Mouse (Mus musculus): ENCODE measurements around the gene Fam216a. TPM values are rescaled to one million over a fixed set of nuclear protein-coding genes. Genes with fewer than 3 reads are reported as not detected.

Fam216a gene
- polyA plus RNA-seq, 1 experiment from 2014 or later = 52.1 TPM

GRCm38 (mm10) chr5:122377101-122377833 is 5.1 kb upstream of the Fam216a start:
- Histone ChIP-seq H3K4me1 (replicated peaks; ENCODE audit: control insufficient read depth, insufficient read depth, low read length) (peaks cover 9% of the 10 kb centered on the region), H3K4me3 (ENCODE audit: low read depth, low read length) (no peak overlapping the region), H3K9ac (ENCODE audit: low read depth, low read length) (no peak overlapping the region), H3K9me3 (ENCODE audit: control insufficient read depth, low read length) (no peaks in the 10 kb centered on the region), H3K27ac (ENCODE audit: low read depth, low read length) (no peak overlapping the region), H3K36me3 (ENCODE audit: control insufficient read depth, insufficient read depth, low read length) (peaks cover 31% of the 10 kb centered on the region), H3K27me3 (replicated peaks; ENCODE audit: control insufficient read depth, insufficient read depth, low read length) (no peaks in the 10 kb centered on the region), H3K4me2 (no peak overlapping the region)
- WGBS = 83% methylated on average over 4 of the region's 4 CpGs
- DNase-seq (ENCODE audit: low spot score) (peak; percentile 15), ATAC-seq (replicated peaks; ENCODE audit: low FRiP score) (no peak)

GRCm38 (mm10) chr5:122372878-122373277 is 714 bp upstream of the Fam216a start:
- Histone ChIP-seq H3K4me3 (ENCODE audit: low read depth, low read length) (peak overlapping the region; percentile 89), H3K36me3 (ENCODE audit: control insufficient read depth, insufficient read depth, low read length) (peaks cover 7% of the 10 kb centered on the region; the same call in 1 of the 2 replicates), H3K27ac (ENCODE audit: low read depth, low read length) (peak overlapping the region; percentile 85), H3K9me3 (ENCODE audit: control insufficient read depth, low read length) (no peaks in the 10 kb centered on the region), H3K4me2 (peak overlapping the region; percentile 72), H3K9ac (ENCODE audit: low read depth, low read length) (peak overlapping the region; percentile 80), H3K27me3 (replicated peaks; ENCODE audit: control insufficient read depth, insufficient read depth, low read length) (no peaks in the 10 kb centered on the region), H3K4me1 (replicated peaks; ENCODE audit: control insufficient read depth, insufficient read depth, low read length) (peaks cover 13% of the 10 kb centered on the region)
- ATAC-seq (replicated peaks; ENCODE audit: low FRiP score) = no peak
- WGBS = 4% methylated on average over 5 of the region's 5 CpGs
- peak; percentile 26 for DNase-seq (ENCODE audit: low spot score)

- WGBS = 1% methylated on average over 36 of the region's 46 CpGs
- H3K27ac ChIP-seq (ENCODE audit: low read depth, low read length) = peak within 1 kb of the TSS; percentile 93
- peak within 1 kb of the TSS; percentile 80 for H3K9ac ChIP-seq (ENCODE audit: low read depth, low read length)
- H3K36me3 ChIP-seq (ENCODE audit: control insufficient read depth, insufficient read depth, low read length) = peaks cover 11% of the 10 kb centered on the region
- ATAC-seq (replicated peaks; ENCODE audit: low FRiP score) = peak; percentile 64
- peaks cover 13% of the 10 kb centered on the region for H3K4me1 ChIP-seq (replicated peaks; ENCODE audit: control insufficient read depth, insufficient read depth, low read length)
- no peak for DNase-seq (ENCODE audit: low spot score)
- peak within 1 kb of the TSS; percentile 89 for H3K4me3 ChIP-seq (ENCODE audit: low read depth, low read length)
- no peaks in the 10 kb centered on the region for H3K27me3 ChIP-seq (replicated peaks; ENCODE audit: control insufficient read depth, insufficient read depth, low read length)
- H3K9me3 ChIP-seq (ENCODE audit: control insufficient read depth, low read length) = no peaks in the 10 kb centered on the region
- H3K4me2 ChIP-seq = peak within 1 kb of the TSS; percentile 72
Observed at GRCm38 (mm10) chr5:122371591-122372191, 473 bp downstream of the Fam216a start, which contains the start of gene Gpn3. Gpn3 (plus strand) TSS chr5:122371876.

GRCm38 (mm10) chr5:122354492-122355067 is 17.6 kb downstream of the Fam216a start:
- ATAC-seq (replicated peaks; ENCODE audit: low FRiP score) (peak; percentile 70; the same call in 1 of the 2 replicates), DNase-seq (ENCODE audit: low spot score) (no peak)
- H3K9me3 ChIP-seq (ENCODE audit: control insufficient read depth, low read length) = no peaks in the 10 kb centered on the region
- under 1% methylated on average over 57 of the region's 57 CpGs for WGBS
- peak overlapping the region; percentile 56 for H3K27ac ChIP-seq (ENCODE audit: low read depth, low read length)
- H3K9ac ChIP-seq (ENCODE audit: low read depth, low read length) = peak overlapping the region; percentile 90
- peaks cover 3% of the 10 kb centered on the region; the same call in 1 of the 2 replicates for H3K36me3 ChIP-seq (ENCODE audit: control insufficient read depth, insufficient read depth, low read length)
- H3K4me2 ChIP-seq = peak overlapping the region; percentile 84
- H3K27me3 ChIP-seq (replicated peaks; ENCODE audit: control insufficient read depth, insufficient read depth, low read length) = no peaks in the 10 kb centered on the region
- H3K4me3 ChIP-seq (ENCODE audit: low read depth, low read length) = peak overlapping the region; percentile 97
- peaks cover 11% of the 10 kb centered on the region for H3K4me1 ChIP-seq (replicated peaks; ENCODE audit: control insufficient read depth, insufficient read depth, low read length)

GRCm38 (mm10) chr5:122353807-122354491 is 18.2 kb downstream of the Fam216a start, which contains the start of the genes Rad9b and Vps29:
Rad9b (minus strand) TSS chr5:122354233.
Vps29 (plus strand) TSS chr5:122354369.
- DNase-seq (ENCODE audit: low spot score) (peak; percentile 100), ATAC-seq (replicated peaks; ENCODE audit: low FRiP score) (peak; percentile 93)
- H3K9me3 ChIP-seq (ENCODE audit: control insufficient read depth, low read length) = no peaks in the 10 kb centered on the region
- no peaks in the 10 kb centered on the region for H3K27me3 ChIP-seq (replicated peaks; ENCODE audit: control insufficient read depth, insufficient read depth, low read length)
- peak within 1 kb of the TSS; percentile 84 for H3K4me2 ChIP-seq
- peak within 1 kb of the TSS; percentile 97 for H3K4me3 ChIP-seq (ENCODE audit: low read depth, low read length)
- peaks cover under 1% of the 10 kb centered on the region; the same call in 1 of the 2 replicates for H3K36me3 ChIP-seq (ENCODE audit: control insufficient read depth, insufficient read depth, low read length)
- peak within 1 kb of the TSS; percentile 56 for H3K27ac ChIP-seq (ENCODE audit: low read depth, low read length)
- H3K9ac ChIP-seq (ENCODE audit: low read depth, low read length) = peak within 1 kb of the TSS; percentile 90
- 2% methylated on average over 51 of the region's 51 CpGs for WGBS
- peaks cover 11% of the 10 kb centered on the region for H3K4me1 ChIP-seq (replicated peaks; ENCODE audit: control insufficient read depth, insufficient read depth, low read length)

- H3K4me3 ChIP-seq (ENCODE audit: low read depth, low read length) = no peak overlapping the region
- no peaks in the 10 kb centered on the region for H3K36me3 ChIP-seq (ENCODE audit: control insufficient read depth, insufficient read depth, low read length)
- no peak overlapping the region for H3K4me2 ChIP-seq
- no peaks in the 10 kb centered on the region for H3K9me3 ChIP-seq (ENCODE audit: control insufficient read depth, low read length)
- no peaks in the 10 kb centered on the region for H3K27me3 ChIP-seq (replicated peaks; ENCODE audit: control insufficient read depth, insufficient read depth, low read length)
- 75% methylated on average over 4 of the region's 4 CpGs for WGBS
- H3K9ac ChIP-seq (ENCODE audit: low read depth, low read length) = no peak overlapping the region
- DNase-seq (ENCODE audit: low spot score) (no peak), ATAC-seq (replicated peaks; ENCODE audit: low FRiP score) (no peak)
- H3K4me1 ChIP-seq (replicated peaks; ENCODE audit: control insufficient read depth, insufficient read depth, low read length) = no peaks in the 10 kb centered on the region
- H3K27ac ChIP-seq (ENCODE audit: low read depth, low read length) = no peak overlapping the region
Observed at GRCm38 (mm10) chr5:122345777-122346176, 26.4 kb downstream of the Fam216a start.

GRCm38 (mm10) chr5:122344260-122344659 is 27.9 kb downstream of the Fam216a start:
- no peaks in the 10 kb centered on the region for H3K9me3 ChIP-seq (ENCODE audit: control insufficient read depth, low read length)
- no peaks in the 10 kb centered on the region for H3K27me3 ChIP-seq (replicated peaks; ENCODE audit: control insufficient read depth, insufficient read depth, low read length)
- no peak for ATAC-seq (replicated peaks; ENCODE audit: low FRiP score)
- H3K4me2 ChIP-seq = no peak overlapping the region
- H3K4me1 ChIP-seq (replicated peaks; ENCODE audit: control insufficient read depth, insufficient read depth, low read length) = no peaks in the 10 kb centered on the region
- no peak overlapping the region for H3K9ac ChIP-seq (ENCODE audit: low read depth, low read length)
- DNase-seq (ENCODE audit: low spot score) = peak; percentile 66
- 9% methylated on average over 5 of the region's 5 CpGs for WGBS
- H3K36me3 ChIP-seq (ENCODE audit: control insufficient read depth, insufficient read depth, low read length) = no peaks in the 10 kb centered on the region
- H3K27ac ChIP-seq (ENCODE audit: low read depth, low read length) = no peak overlapping the region
- no peak overlapping the region for H3K4me3 ChIP-seq (ENCODE audit: low read depth, low read length)

GRCm38 (mm10) chr5:122343768-122344167 is 28.4 kb downstream of the Fam216a start:
- Histone ChIP-seq H3K9me3 (ENCODE audit: control insufficient read depth, low read length) (no peaks in the 10 kb centered on the region), H3K4me1 (replicated peaks; ENCODE audit: control insufficient read depth, insufficient read depth, low read length) (no peaks in the 10 kb centered on the region), H3K36me3 (ENCODE audit: control insufficient read depth, insufficient read depth, low read length) (no peaks in the 10 kb centered on the region), H3K27me3 (replicated peaks; ENCODE audit: control insufficient read depth, insufficient read depth, low read length) (no peaks in the 10 kb centered on the region), H3K4me2 (no peak overlapping the region), H3K27ac (ENCODE audit: low read depth, low read length) (no peak overlapping the region), H3K9ac (ENCODE audit: low read depth, low read length) (no peak overlapping the region), H3K4me3 (ENCODE audit: low read depth, low read length) (no peak overlapping the region)
- ATAC-seq (replicated peaks; ENCODE audit: low FRiP score) = no peak
- no peak for DNase-seq (ENCODE audit: low spot score)
- 60% methylated on average over 7 of the region's 7 CpGs for WGBS

All from liver, embryonic 11.5 days (tissue).